Mouse (Mus musculus) olfactory bulb, adult 2 months (tissue): Measurements from ENCODE around the gene Lmtk3. TPM values are rescaled to one million over a fixed set of nuclear protein-coding genes. Genes with fewer than 3 reads are reported as not detected.

Experiments used
- H3K27ac ChIP-seq: fragments of 200-500 bp; 2 replicates; pipeline ENCODE4 v1.5.1; 2012; ENCODE audit warnings: low read depth, low read length; ENCODE audit not compliant: insufficient read depth
- H3K4me1 ChIP-seq: fragments of 200-500 bp; 2 replicates; pipeline ENCODE4 v1.6.1; 2012; ENCODE audit warnings: low read length; ENCODE audit not compliant: control insufficient read depth, insufficient read depth
- H3K4me3 ChIP-seq: fragments of 200-500 bp; 2 replicates; pipeline ENCODE4 v1.5.1; 2012; ENCODE audit warnings: mild to moderate bottlenecking, low read depth, low read length, moderate library complexity; ENCODE audit not compliant: insufficient read depth
- CTCF ChIP-seq: fragments of 200-500 bp; IDR thresholded peaks from 2 replicates; pipeline ENCODE4 v1.5.1; 2012; ENCODE audit warnings: low read depth, mild to moderate bottlenecking, low read length, moderate library complexity; ENCODE audit not compliant: insufficient read depth
- POLR2A ChIP-seq: fragments of 200-500 bp; IDR thresholded peaks from 2 replicates; pipeline ENCODE4 v1.6.1; 2012; ENCODE audit warnings: mild to moderate bottlenecking, low read depth, low read length, moderate library complexity; ENCODE audit not compliant: insufficient read depth
- WGBS: fragments of 180-500 bp; shearing (Covaris S2); methylation state at CpG from one replicate; pipeline ENCODE4 v1.1.7; 2018; 5-methylcytosine and 5-hydroxymethylcytosine counted together
- polyA plus RNA-seq: library from polyadenylated mRNA; stranded (reverse); fragments of >200 nt; gene quantifications from 2 replicates; pipeline ENCODE4 v1.2.4, GENCODE M21; 2012; ENCODE audit warnings: low replicate concordance; ENCODE audit not compliant: missing spikeins, insufficient read depth, insufficient read length

Gene Lmtk3
- polyA plus RNA-seq, 1 experiment = not detected

GRCm38 (mm10) chr7:45853089-45853488 is 69.6 kb downstream of the Lmtk3 start:
- WGBS = 79% methylated on average over 12 of the region's 12 CpGs
- H3K4me1 ChIP-seq = peaks cover 18% of the 10 kb centered on the region
- no peak overlapping the region for H3K4me3 ChIP-seq
- H3K27ac ChIP-seq = no peak overlapping the region
- TF ChIP-seq CTCF (no peak), POLR2A (no peak)

Other genes starting within 250 kb of the Lmtk3 start
- not detected in 2 replicates for gene Hsd17b14, start 228.8 kb upstream of the Lmtk3 start, polyA plus RNA-seq
- not detected in 2 replicates for gene Bcat2, start 213.6 kb upstream of the Lmtk3 start, polyA plus RNA-seq
- gene Fgf21, start 168.2 kb upstream of the Lmtk3 start, polyA plus RNA-seq = not detected in 2 replicates
- gene Fut1, start 166.4 kb upstream of the Lmtk3 start, polyA plus RNA-seq = not detected in 2 replicates
- gene Izumo1, start 161.9 kb upstream of the Lmtk3 start, polyA plus RNA-seq = not detected in 2 replicates
- gene Rasip1, start 156.2 kb upstream of the Lmtk3 start, polyA plus RNA-seq = not detected in 2 replicates
- not detected in 2 replicates for gene Mamstr, start 143.8 kb upstream of the Lmtk3 start, polyA plus RNA-seq
- not detected in 2 replicates for gene Fut2, start 117.3 kb upstream of the Lmtk3 start, polyA plus RNA-seq
- not detected in 2 replicates for gene Ntn5, start 99.7 kb upstream of the Lmtk3 start, polyA plus RNA-seq
- gene Sec1, start 89.3 kb upstream of the Lmtk3 start, polyA plus RNA-seq = not detected in 2 replicates
- gene Car11, start 83.9 kb upstream of the Lmtk3 start, polyA plus RNA-seq = not detected in 2 replicates
- 386 TPM in 1 of 2 replicates, not detected in the other for gene Dbp, start 78.7 kb upstream of the Lmtk3 start, polyA plus RNA-seq
- gene Rpl18, start 68.3 kb upstream of the Lmtk3 start, polyA plus RNA-seq = not detected in 2 replicates
- gene Sphk2, start 65.7 kb upstream of the Lmtk3 start, polyA plus RNA-seq = not detected in 2 replicates
- gene Fam83e, start 62.5 kb upstream of the Lmtk3 start, polyA plus RNA-seq = not detected in 2 replicates
- not detected in 2 replicates for gene Spaca4, start 57.9 kb upstream of the Lmtk3 start, polyA plus RNA-seq
- gene Sult2b1, start 931 bp downstream of the Lmtk3 start, polyA plus RNA-seq = not detected in 2 replicates
- not detected in 2 replicates for gene Cyth2, start 30.8 kb downstream of the Lmtk3 start, polyA plus RNA-seq
- not detected in 2 replicates for gene Kcnj14, start 41.0 kb downstream of the Lmtk3 start, polyA plus RNA-seq
- gene Grwd1, start 47.2 kb downstream of the Lmtk3 start, polyA plus RNA-seq = not detected in 2 replicates
- not detected in 2 replicates for gene Kdelr1, start 89.0 kb downstream of the Lmtk3 start, polyA plus RNA-seq
- not detected in 2 replicates for gene Grin2d, start 94.6 kb downstream of the Lmtk3 start, polyA plus RNA-seq
- not detected in 2 replicates for gene Syngr4, start 113.0 kb downstream of the Lmtk3 start, polyA plus RNA-seq
- not detected in 2 replicates for gene Tmem143, start 113.2 kb downstream of the Lmtk3 start, polyA plus RNA-seq
- gene Emp3, start 137.7 kb downstream of the Lmtk3 start, polyA plus RNA-seq = not detected in 2 replicates
- not detected in 2 replicates for gene Ccdc114, start 140.3 kb downstream of the Lmtk3 start, polyA plus RNA-seq
- not detected in 2 replicates for gene Abcc6, start 246.6 kb downstream of the Lmtk3 start, polyA plus RNA-seq
- 117 TPM in 1 of 2 replicates, not detected in the other for gene Nomo1, start 250.0 kb downstream of the Lmtk3 start, polyA plus RNA-seq